Mouse (Mus musculus) heart, postnatal 4 days (tissue): ENCODE measurements around the gene Sh2d6. TPM values are rescaled to one million over a fixed set of nuclear protein-coding genes. Genes with fewer than 3 reads are reported as not detected.

Source experiments
- DNase-seq: peaks from one replicate; pipeline ENCODE4 v3.0.0; 2021
- total RNA-seq, 2 experiments: library from RNA; stranded (reverse); gene quantifications; 2 replicates each; pipeline ENCODE4 v1.2.3; 2021

Sh2d6 gene
- total RNA-seq, 2 experiments from 2014 or later = 0.20 TPM; not detected in 1

- peak; percentile 87 for DNase-seq
Measured at GRCm38 (mm10) chr6:72534035-72534809, 12.7 kb upstream of the Sh2d6 start.

- DNase-seq = peak; percentile 52
Measured at GRCm38 (mm10) chr6:72533555-72533954, 12.0 kb upstream of the Sh2d6 start.

GRCm38 (mm10) chr6:72532580-72532979 lies 11.1 kb upstream of the Sh2d6 start:
- DNase-seq = no peak

- DNase-seq = no peak
Measured at GRCm38 (mm10) chr6:72528410-72529151, 7.1 kb upstream of the Sh2d6 start.

GRCm38 (mm10) chr6:72527070-72527469 lies 5.6 kb upstream of the Sh2d6 start:
- DNase-seq = no peak

GRCm38 (mm10) chr6:72524160-72524559 lies 2.7 kb upstream of the Sh2d6 start:
- DNase-seq = no peak

GRCm38 (mm10) chr6:72523222-72523621 lies 1.7 kb upstream of the Sh2d6 start:
- no peak for DNase-seq

GRCm38 (mm10) chr6:72522288-72522687 lies 781 bp upstream of the Sh2d6 start:
- no peak for DNase-seq

- no peak for DNase-seq
Measured at GRCm38 (mm10) chr6:72520904-72521303, 603 bp downstream of the Sh2d6 start.

GRCm38 (mm10) chr6:72519892-72520663 lies 1.4 kb downstream of the Sh2d6 start:
- peak; percentile 69 for DNase-seq

- no peak for DNase-seq
Measured at GRCm38 (mm10) chr6:72519303-72519702, 2.2 kb downstream of the Sh2d6 start.

GRCm38 (mm10) chr6:72518842-72519241 lies 2.7 kb downstream of the Sh2d6 start:
- DNase-seq = no peak

- no peak for DNase-seq
Measured at GRCm38 (mm10) chr6:72515644-72516043, 5.9 kb downstream of the Sh2d6 start.

- no peak for DNase-seq
Measured at GRCm38 (mm10) chr6:72513071-72513440, 8.5 kb downstream of the Sh2d6 start.

- peak; percentile 89 for DNase-seq
Measured at GRCm38 (mm10) chr6:72512386-72513070, 9.0 kb downstream of the Sh2d6 start.

- peak; percentile 52 for DNase-seq
Measured at GRCm38 (mm10) chr6:72510686-72511421, 10.7 kb downstream of the Sh2d6 start.

GRCm38 (mm10) chr6:72509872-72510435 lies 11.6 kb downstream of the Sh2d6 start:
- DNase-seq = no peak

- no peak for DNase-seq
Measured at GRCm38 (mm10) chr6:72508596-72508995, 12.9 kb downstream of the Sh2d6 start.

- no peak for DNase-seq
Measured at GRCm38 (mm10) chr6:72506104-72506503, 15.4 kb downstream of the Sh2d6 start.

- DNase-seq = peak; percentile 76
Measured at GRCm38 (mm10) chr6:72503939-72504338, 17.6 kb downstream of the Sh2d6 start.

- DNase-seq = no peak
Measured at GRCm38 (mm10) chr6:72503309-72503708, 18.2 kb downstream of the Sh2d6 start.
